Mouse (Mus musculus) MEL-GATA-1-ER (cell line): Measurements from ENCODE around the gene Foxp1.

Source experiments
- DNase-seq: peaks from one replicate; pipeline ENCODE4 v3.0.0-alpha.2; 2012; ENCODE audit warnings: low read depth; ENCODE audit errors: extremely low read depth

Foxp1 gene

DNA sequence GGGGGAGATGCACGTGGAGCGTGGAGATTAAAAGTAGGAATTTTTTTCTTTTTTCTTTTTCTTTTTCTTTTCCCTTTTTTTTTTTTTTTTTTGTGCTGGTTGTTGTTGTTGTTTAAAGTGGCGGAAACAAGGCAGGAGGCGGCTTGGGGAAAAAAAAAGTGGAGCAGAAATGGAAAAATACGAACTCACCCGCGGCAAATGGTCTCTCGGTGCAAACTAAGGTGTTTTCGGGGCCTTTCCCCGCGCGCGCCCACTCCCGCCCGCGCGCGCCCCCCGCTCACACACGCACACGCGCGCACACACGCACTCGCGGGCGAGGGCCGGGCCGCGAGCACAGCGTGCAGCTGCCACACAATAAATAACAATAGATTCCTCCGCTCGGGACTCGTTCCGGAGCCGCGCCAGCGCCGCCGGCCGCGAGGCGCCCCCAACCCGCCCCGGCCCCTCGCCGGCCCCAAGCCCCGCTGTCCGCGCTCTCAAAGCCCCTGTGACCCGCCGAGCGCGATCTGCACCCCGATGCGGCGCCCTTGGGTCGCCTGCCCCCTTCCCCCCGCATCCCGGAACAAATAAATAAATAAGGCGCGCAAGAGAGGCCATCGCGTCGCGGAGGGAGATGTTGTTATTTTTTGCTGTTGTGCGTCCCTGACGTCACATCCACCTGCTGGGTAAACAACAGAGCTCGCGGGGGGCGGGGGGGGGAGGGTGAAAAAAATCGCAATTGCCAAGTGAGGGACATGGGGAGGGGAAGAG lies at the start of gene Foxp1:
Gene Foxp1, minus strand, starts transcription at position 363 of the 750 bp plus-strand sequence.
- DNase-seq = peak; percentile 64

- no peak for DNase-seq
These were observed 49.5 kb upstream of the Foxp1 start for GRCm38 (mm10) chr6:99572071-99572470.

DNA sequence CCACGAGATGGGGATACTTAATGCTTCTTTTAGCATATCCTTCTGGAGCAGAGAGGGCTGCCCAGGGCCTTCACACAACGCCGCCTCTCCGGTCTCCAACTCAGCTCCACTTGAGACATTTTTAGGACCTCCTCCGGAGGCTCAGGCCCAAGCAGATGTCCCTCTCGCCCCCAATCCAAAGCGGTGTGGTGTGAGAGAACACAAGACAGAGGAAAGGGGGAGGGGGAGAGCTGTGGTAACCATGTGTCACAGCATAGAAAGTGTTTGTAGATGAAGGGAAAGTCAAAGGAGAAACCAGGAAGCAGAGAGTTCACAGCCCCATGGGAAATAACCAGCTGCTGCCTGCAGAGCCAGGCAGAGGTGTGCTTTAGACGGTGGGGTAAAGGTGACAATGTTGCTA lies 44.4 kb upstream of the Foxp1 start:
- DNase-seq = no peak

DNA sequence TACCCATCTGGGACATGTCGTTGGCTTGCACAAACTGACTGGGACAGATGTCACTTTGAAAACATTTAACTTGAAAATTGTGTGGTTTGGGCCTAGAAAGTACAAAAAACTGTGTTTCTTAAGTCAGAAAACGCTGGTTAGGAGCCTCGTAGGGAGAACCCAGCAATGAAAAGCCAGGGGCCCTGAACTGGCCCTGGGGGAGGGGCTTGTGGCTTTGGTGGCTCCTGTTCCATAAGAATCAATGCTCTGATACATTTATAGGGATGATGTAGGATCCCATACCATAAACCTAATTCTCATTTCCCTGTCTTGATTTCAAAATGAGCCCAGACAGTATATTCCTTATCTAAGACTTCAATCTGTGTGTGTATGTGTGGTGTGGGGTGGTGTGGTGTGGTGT lies 42.2 kb upstream of the Foxp1 start:
- no peak for DNase-seq

GRCm38 (mm10) chr6:99556950-99557349 lies 34.4 kb upstream of the Foxp1 start:
- no peak for DNase-seq

GRCm38 (mm10) chr6:99552816-99553215 lies 30.3 kb upstream of the Foxp1 start:
- DNase-seq = no peak

DNA sequence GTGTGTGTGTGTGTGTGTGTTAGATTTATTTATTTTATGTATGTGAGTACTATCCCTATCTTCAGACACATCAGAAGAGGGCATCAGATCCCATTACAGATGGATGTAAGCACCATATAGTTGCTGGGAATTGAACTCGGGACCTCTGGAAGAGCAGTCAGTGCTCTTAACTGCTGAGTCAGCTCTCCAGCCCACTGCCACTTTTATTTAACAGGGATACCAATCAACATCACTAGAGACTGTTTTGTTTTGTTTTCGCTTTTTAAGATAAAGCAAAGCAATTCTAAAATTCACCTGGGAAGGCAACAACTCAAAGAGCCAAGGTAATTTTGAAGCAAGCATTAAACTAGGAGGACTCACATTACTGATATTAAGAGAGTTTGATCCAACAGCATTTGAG lies 23.9 kb upstream of the Foxp1 start:
- no peak for DNase-seq

DNA sequence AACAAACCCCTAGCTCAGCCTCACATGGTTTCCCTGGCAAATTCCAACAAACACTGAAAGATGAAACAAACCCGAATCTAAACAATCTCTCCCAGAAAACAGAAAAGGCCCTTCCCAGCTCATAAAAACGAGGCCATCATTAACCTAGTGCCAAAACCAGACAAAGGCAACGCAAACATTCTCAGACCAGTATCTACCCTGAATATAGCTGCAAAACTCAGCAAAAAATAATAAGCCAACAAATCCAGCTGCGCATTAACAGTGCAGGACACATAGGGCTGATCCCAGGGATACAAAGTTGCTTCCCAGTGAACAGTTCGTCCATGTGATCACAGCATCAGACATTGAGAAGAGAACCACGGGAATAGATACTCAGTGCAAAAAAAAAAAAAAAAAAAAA lies 22.9 kb upstream of the Foxp1 start:
- DNase-seq = no peak

- DNase-seq = no peak
These were observed 18.6 kb upstream of the Foxp1 start for GRCm38 (mm10) chr6:99541105-99541504.

GRCm38 (mm10) chr6:99540653-99541052 lies 18.1 kb upstream of the Foxp1 start:
- DNase-seq = no peak

DNA sequence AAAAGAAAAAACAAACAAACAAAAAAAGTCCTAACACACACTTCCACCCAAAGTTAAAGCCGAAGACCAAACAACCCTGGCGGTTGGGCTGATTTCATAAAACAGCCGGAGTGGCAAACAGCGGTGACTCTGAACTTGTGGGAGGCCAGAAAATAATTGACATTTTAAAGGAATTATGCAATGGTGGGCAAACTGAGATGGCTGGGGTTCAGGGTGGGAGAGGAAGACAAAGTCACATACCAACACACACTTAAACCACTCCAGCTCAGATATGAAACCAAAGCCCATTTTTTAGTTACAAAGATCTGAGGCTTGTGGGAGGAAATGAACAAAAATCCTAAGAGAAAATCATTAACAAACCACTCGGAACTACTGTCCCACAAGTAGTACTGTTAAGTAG lies 17.6 kb upstream of the Foxp1 start:
- no peak for DNase-seq

DNA sequence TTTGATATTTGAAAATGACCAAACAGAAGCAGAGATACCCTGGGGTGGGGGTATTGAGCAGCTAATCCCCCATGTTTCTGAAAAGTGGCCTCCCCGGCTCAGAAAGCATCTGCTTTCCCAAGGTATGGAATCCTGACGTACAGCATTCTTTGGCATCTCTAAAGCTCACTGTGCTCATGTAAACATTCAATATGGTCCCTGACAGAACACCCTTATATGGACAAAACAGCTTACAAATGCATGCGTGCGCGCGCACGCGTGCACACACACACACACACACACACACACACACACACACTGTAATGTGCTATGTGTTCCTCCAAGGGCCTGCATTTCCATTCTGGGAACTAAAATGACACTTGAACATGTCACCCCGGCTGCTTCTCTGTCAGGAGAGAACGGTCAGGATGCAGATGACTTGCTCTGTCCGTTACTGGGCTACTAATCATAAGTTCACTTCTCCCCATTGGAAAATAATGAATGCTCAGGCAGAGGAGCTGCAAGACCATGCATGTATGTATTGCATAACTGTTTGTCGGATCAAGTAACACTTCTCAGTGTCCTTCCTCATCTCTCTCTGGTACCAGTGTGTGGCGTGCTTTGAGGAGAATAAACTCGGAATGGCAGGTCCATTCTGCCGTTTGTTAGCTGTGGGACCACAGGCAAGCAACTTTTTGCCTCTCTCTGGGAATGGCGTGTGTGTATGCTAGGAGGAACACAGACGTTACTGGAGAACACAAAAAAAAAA lies 15.8 kb upstream of the Foxp1 start:
- no peak for DNase-seq

- no peak for DNase-seq
These were observed 11.8 kb upstream of the Foxp1 start for GRCm38 (mm10) chr6:99534211-99534745.

- no peak for DNase-seq
These were observed 9.9 kb upstream of the Foxp1 start for GRCm38 (mm10) chr6:99532458-99532857.

- DNase-seq = no peak
These were observed 6.5 kb upstream of the Foxp1 start for GRCm38 (mm10) chr6:99528972-99529371.

GRCm38 (mm10) chr6:99527457-99528105 lies 5.1 kb upstream of the Foxp1 start:
- DNase-seq = no peak

GRCm38 (mm10) chr6:99525351-99525750 lies 2.8 kb upstream of the Foxp1 start:
- DNase-seq = no peak

DNA sequence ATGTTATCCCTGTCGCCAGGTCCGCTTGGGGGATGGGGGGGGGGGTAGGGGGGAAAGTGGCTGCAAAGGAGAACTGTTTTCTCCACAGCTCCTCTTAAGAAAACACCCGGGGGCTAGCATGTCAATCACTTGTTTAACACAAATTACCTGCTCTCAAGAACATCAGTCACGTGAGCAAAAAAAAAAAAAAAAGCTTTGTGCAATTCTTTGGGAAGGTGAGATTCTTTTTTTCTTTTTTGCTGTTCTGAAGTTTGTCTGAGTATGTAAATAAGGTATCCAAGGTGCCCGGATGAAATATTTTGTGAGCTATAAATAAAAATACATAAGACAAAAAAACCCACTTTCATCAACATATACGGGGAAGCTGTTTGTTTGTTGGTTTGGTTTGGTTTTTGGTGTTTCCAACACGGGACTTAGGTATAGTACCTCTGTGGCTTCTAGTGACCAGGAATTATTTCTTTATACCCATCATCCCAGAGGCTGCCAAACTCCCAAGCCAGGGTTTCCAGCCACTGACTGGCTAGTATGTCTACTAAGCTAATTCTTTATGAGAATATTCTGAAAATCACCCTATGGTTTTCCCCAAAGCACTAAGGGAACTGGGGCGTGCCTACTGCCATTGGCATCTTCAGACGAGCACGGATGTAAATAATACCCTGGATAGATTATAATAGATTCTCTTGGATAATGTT lies 1.3 kb upstream of the Foxp1 start:
- DNase-seq = no peak

DNA sequence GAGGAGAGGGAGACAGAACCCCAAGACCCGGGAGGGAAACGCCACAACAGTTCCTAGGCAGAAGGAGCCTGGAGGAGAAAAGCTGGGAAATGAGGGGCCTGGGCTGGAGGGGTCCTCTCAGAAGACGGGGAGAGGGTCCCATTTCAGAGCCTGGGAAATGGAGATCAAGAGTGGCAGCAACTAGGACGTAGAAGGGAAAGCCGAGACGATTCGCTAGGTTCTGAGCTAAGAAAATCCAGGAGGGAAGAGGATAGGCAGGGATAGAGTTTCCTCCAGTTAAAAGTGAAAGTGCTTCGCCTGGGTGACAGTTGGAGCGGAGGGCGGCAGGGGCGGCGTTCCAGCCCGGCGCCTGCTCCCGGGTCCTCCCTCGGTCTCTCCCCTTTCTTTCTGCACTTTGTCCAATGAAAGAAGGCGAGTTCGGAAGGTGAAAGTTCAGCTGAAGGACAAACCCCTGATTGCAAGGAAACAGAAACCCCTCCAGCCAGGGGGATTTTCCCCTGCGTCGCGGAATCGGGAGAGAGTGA lies 650 bp upstream of the Foxp1 start:
- DNase-seq = peak; percentile 50

- DNase-seq = no peak
These were observed 721 bp downstream of the Foxp1 start for GRCm38 (mm10) chr6:99521641-99522358.
